In genomic region chr6:83512495-83512894, GRCm38 (mm10) we compare ENCODE assay signal across 9 mouse cellular contexts. TPM values are rescaled to one million over a fixed set of nuclear protein-coding genes. Genes with fewer than 3 reads are reported as not detected.
DNase-seq lines count a peak whose midpoint lies in the region; ATAC-seq and TF ChIP-seq lines count a peak whose summit lies in the region.
"Had no signal": no experiment of that assay in that cellular context is flagged by ENCODE, and none has a peak within 500 bp of the region (broad histone marks: within the 10 kb centered on the region; RNA-seq: fewer than 3 reads in every experiment).

No protein-coding gene starts in this region.

- H3K27me3 ChIP-seq in lung, postnatal 0 days (replicated peaks; ENCODE audit: insufficient read depth, low read length), result no peaks in the 10 kb centered on the region
- H3K27me3 ChIP-seq: heart, embryonic 13.5 days had no signal

- H3K4me1 ChIP-seq in embryonic fibroblast, embryonic 13.5 days (ENCODE audit: control insufficient read depth, insufficient read depth, low read length), result no peaks in the 10 kb centered on the region; the same call in 1 of the 2 replicates
- H3K4me1 ChIP-seq in lung, postnatal 0 days (ENCODE audit: insufficient read depth, low read depth, low read length), result peaks cover under 1% of the 10 kb centered on the region; the same call in 1 of the 2 replicates

- no peak overlapping the region for H3K27ac ChIP-seq in embryonic fibroblast, embryonic 13.5 days (ENCODE audit: insufficient read depth, low read length)
- no peak overlapping the region for H3K27ac ChIP-seq in lung, postnatal 0 days (ENCODE audit: low read length)
- H3K27ac ChIP-seq: heart, embryonic 13.5 days had no signal

- peak; percentile 25 to 44 for DNase-seq in frontal cortex, postnatal 25 days (ENCODE audit: low spot score in 2 of 2)
- DNase-seq in frontal cortex, postnatal 10 days (ENCODE audit: low spot score in 2 of 2), result no peak
- DNase-seq in urinary bladder, postnatal 25 days (ENCODE audit: low spot score), result peak; percentile 60
- DNase-seq in urinary bladder, adult 2 months (ENCODE audit: low spot score), result no peak
- DNase-seq in lung, postnatal 0 days (ENCODE audit: low spot score), result peak; percentile 71
- peak; percentile 36 to 70 for DNase-seq in spleen, postnatal 14 days (ENCODE audit: low spot score in 2 of 2)

- H3K4me2 ChIP-seq in lung, postnatal 0 days (replicated peaks; ENCODE audit: low read depth, low read length), result no peak overlapping the region
- H3K4me2 ChIP-seq: heart, embryonic 13.5 days had no signal

- 22% methylated on average over 1 of the region's 1 CpGs for WGBS in lung, postnatal 0 days

- no peaks in the 10 kb centered on the region for H3K36me3 ChIP-seq in lung, postnatal 0 days (ENCODE audit: insufficient read depth, low read length)
- H3K36me3 ChIP-seq: heart, embryonic 13.5 days had no signal

- peak; percentile 58 for ATAC-seq in inflammation-experienced regulatory T-cells, adult 6 months
- peak; percentile 52 for ATAC-seq in lung, postnatal 0 days

- no peaks in the 10 kb centered on the region for H3K9me3 ChIP-seq in lung, postnatal 0 days (ENCODE audit: low read length)
- H3K9me3 ChIP-seq: heart, embryonic 13.5 days had no signal

- peak; percentile 40; the same call in 1 of the 2 replicates for TF ChIP-seq CTCF in embryonic fibroblast, embryonic 13.5 days (IDR thresholded peaks at IDR 0.05; ENCODE audit: borderline replicate concordance, insufficient read depth, low read length)
- TF ChIP-seq CTCF in lung, postnatal 0 days (IDR thresholded peaks at IDR 0.05), result peak; percentile 85

- no peak overlapping the region for H3K9ac ChIP-seq in lung, postnatal 0 days (replicated peaks; ENCODE audit: low read depth)
- H3K9ac ChIP-seq: heart, embryonic 13.5 days had no signal

- no peak for TF ChIP-seq EP300 in lung, postnatal 0 days (IDR thresholded peaks at IDR 0.05)

- TF ChIP-seq POLR2A in embryonic fibroblast, embryonic 13.5 days (IDR thresholded peaks at IDR 0.05; ENCODE audit: low read depth, low read length), result no peak

- H3K4me3 ChIP-seq in embryonic fibroblast, embryonic 13.5 days (ENCODE audit: insufficient read depth, low read length), result no peak overlapping the region
- no peak overlapping the region for H3K4me3 ChIP-seq in lung, postnatal 0 days (ENCODE audit: low read depth, low read length)
- H3K4me3 ChIP-seq: heart, embryonic 13.5 days had no signal

RNA-seq across cellular contexts. Expression of gene Dguok, which starts 5.7 kb away (rescaled TPM):
- 79.1 and 106 TPM in 2 replicates for polyA plus RNA-seq in urinary bladder, adult 2 months (2012; rRNA removed)
- polyA plus RNA-seq in embryonic fibroblast, embryonic 13.5 days (2011; ENCODE audit: insufficient read length, low read depth, missing spikeins), result 27.6 and 39.7 TPM in 2 replicates
- 100 to 1,000 TPM in 1 of 3 experiments, 10 to 100 TPM in 2; 60.1 to 100 (median 87.6) TPM for polyA plus RNA-seq in inflammation-experienced regulatory T-cells, adult 6 months (2017; shearing (Covaris generic))
- polyA plus RNA-seq in lung, postnatal 0 days (2015; fragmentation: Nextera tagmentation; extraction: Ambion mirVana), result 71.8 and 75.3 TPM in 2 replicates

RNA-seq across cellular contexts. Expression of gene Actg2, which starts 23.6 kb away (rescaled TPM):
- 8,061 and 9,269 TPM in 2 replicates for polyA plus RNA-seq in urinary bladder, adult 2 months (2012; rRNA removed)
- polyA plus RNA-seq in embryonic fibroblast, embryonic 13.5 days (2011; ENCODE audit: insufficient read length, low read depth, missing spikeins), result 517 and 617 TPM in 2 replicates
- 10 to 100 TPM; 25.8 to 52.0 (median 35.3) TPM for polyA plus RNA-seq in inflammation-experienced regulatory T-cells, adult 6 months (2017; shearing (Covaris generic))
- 107 and 121 TPM in 2 replicates for polyA plus RNA-seq in lung, postnatal 0 days (2015; fragmentation: Nextera tagmentation; extraction: Ambion mirVana)

RNA-seq across cellular contexts. Expression of gene Tet3, which starts 53.6 kb away (rescaled TPM):
- polyA plus RNA-seq in urinary bladder, adult 2 months (2012; rRNA removed), result 9.4 and 14.4 TPM in 2 replicates
- polyA plus RNA-seq in embryonic fibroblast, embryonic 13.5 days (2011; ENCODE audit: insufficient read length, low read depth, missing spikeins), result 13.8 and 18.6 TPM in 2 replicates
- 10 to 100 TPM; 13.2 to 19.4 (median 18.7) TPM for polyA plus RNA-seq in inflammation-experienced regulatory T-cells, adult 6 months (2017; shearing (Covaris generic))
- polyA plus RNA-seq in lung, postnatal 0 days (2015; fragmentation: Nextera tagmentation; extraction: Ambion mirVana), result 30.0 and 30.5 TPM in 2 replicates

Comparison
In these comparisons a context has a peak if more than half of its experiments do, and no peak if none do; other contexts are left out.
1. DNase-seq: peak in frontal cortex, postnatal 25 days (2 of 2), urinary bladder, postnatal 25 days (single experiment), lung, postnatal 0 days (single experiment) and spleen, postnatal 14 days (2 of 2); none in frontal cortex, postnatal 10 days (0 of 2) and urinary bladder, adult 2 months (single experiment).
2. RNA of gene Actg2, which starts 23.6 kb away (polyA plus RNA-seq): 8,061 to 9,269 TPM in urinary bladder, adult 2 months; 517 to 617 TPM in embryonic fibroblast, embryonic 13.5 days, 107 to 121 TPM in lung, postnatal 0 days and 25.8 to 52.0 TPM in inflammation-experienced regulatory T-cells, adult 6 months; every median in the first group is over 10 times any median in the second.